Mouse (Mus musculus) liver, adult 2 months (tissue): ENCODE measurements around the gene Aqp2.

Source experiments
- CTCF ChIP-seq: fragments of 200-500 bp; IDR thresholded peaks from 2 replicates; pipeline ENCODE4 v1.5.1; 2011; ENCODE audit warnings: low read depth, low read length, control low read depth
- POLR2A ChIP-seq: fragments of 200-500 bp; IDR thresholded peaks from 2 replicates; pipeline ENCODE4 v1.6.1; 2011; ENCODE audit warnings: low read length, control low read depth; ENCODE audit not compliant: insufficient read depth; ENCODE audit errors: extremely low read depth

- TF ChIP-seq CTCF = no peak
- no peak for TF ChIP-seq POLR2A
These were observed 5.8 kb downstream of the Aqp2 start for GRCm38 (mm10) chr15:99584407-99585202.
